Mouse (Mus musculus): ENCODE measurements around the gene Smc6.

Smc6 gene

GRCm38 (mm10) chr12:11265382-11266281 lies at the start of gene Smc6, which contains the start of gene Gen1:
Gene Smc6 (plus strand): TSS chr12:11265886.
Gene Gen1 (minus strand): TSS chr12:11265801.
- DNase-seq (ENCODE audit: low read depth, low spot score) = peak; percentile 98

GRCm38 (mm10) chr12:11216454-11216853 lies 49.2 kb upstream of the Smc6 start:
- no peak for DNase-seq (ENCODE audit: low read depth, low spot score)

- DNase-seq (ENCODE audit: low read depth, low spot score) = no peak
Measured at GRCm38 (mm10) chr12:11217726-11218250, 47.9 kb upstream of the Smc6 start.

GRCm38 (mm10) chr12:11221524-11222330 lies 44.0 kb upstream of the Smc6 start:
- peak; percentile 28 for DNase-seq (ENCODE audit: low read depth, low spot score)

GRCm38 (mm10) chr12:11222566-11222965 lies 43.1 kb upstream of the Smc6 start:
- no peak for DNase-seq (ENCODE audit: low read depth, low spot score)

- DNase-seq (ENCODE audit: low read depth, low spot score) = no peak
Measured at GRCm38 (mm10) chr12:11223090-11223489, 42.6 kb upstream of the Smc6 start.

GRCm38 (mm10) chr12:11224722-11225121 lies 41.0 kb upstream of the Smc6 start:
- no peak for DNase-seq (ENCODE audit: low read depth, low spot score)

- DNase-seq (ENCODE audit: low read depth, low spot score) = no peak
Measured at GRCm38 (mm10) chr12:11226123-11226522, 39.6 kb upstream of the Smc6 start.

- no peak for DNase-seq (ENCODE audit: low read depth, low spot score)
Measured at GRCm38 (mm10) chr12:11226529-11227268, 39.0 kb upstream of the Smc6 start.

- DNase-seq (ENCODE audit: low read depth, low spot score) = no peak
Measured at GRCm38 (mm10) chr12:11230267-11230666, 35.4 kb upstream of the Smc6 start.

- DNase-seq (ENCODE audit: low read depth, low spot score) = no peak
Measured at GRCm38 (mm10) chr12:11235996-11236395, 29.7 kb upstream of the Smc6 start.

- no peak for DNase-seq (ENCODE audit: low read depth, low spot score)
Measured at GRCm38 (mm10) chr12:11247460-11247859, 18.2 kb upstream of the Smc6 start.

GRCm38 (mm10) chr12:11250322-11250721 lies 15.4 kb upstream of the Smc6 start:
- DNase-seq (ENCODE audit: low read depth, low spot score) = no peak

- DNase-seq (ENCODE audit: low read depth, low spot score) = no peak
Measured at GRCm38 (mm10) chr12:11264895-11265294, 791 bp upstream of the Smc6 start.

GRCm38 (mm10) chr12:11266282-11266985 lies 748 bp downstream of the Smc6 start:
- peak; percentile 29 for DNase-seq (ENCODE audit: low read depth, low spot score)

- DNase-seq (ENCODE audit: low read depth, low spot score) = peak; percentile 4
Measured at GRCm38 (mm10) chr12:11267030-11267429, 1.3 kb downstream of the Smc6 start.

GRCm38 (mm10) chr12:11272568-11272967 lies 6.9 kb downstream of the Smc6 start:
- DNase-seq (ENCODE audit: low read depth, low spot score) = no peak

GRCm38 (mm10) chr12:11273185-11273584 lies 7.5 kb downstream of the Smc6 start:
- no peak for DNase-seq (ENCODE audit: low read depth, low spot score)

- no peak for DNase-seq (ENCODE audit: low read depth, low spot score)
Measured at GRCm38 (mm10) chr12:11276632-11277031, 10.9 kb downstream of the Smc6 start.

- no peak for DNase-seq (ENCODE audit: low read depth, low spot score)
Measured at GRCm38 (mm10) chr12:11277207-11277606, 11.5 kb downstream of the Smc6 start.

GRCm38 (mm10) chr12:11279886-11280285 lies 14.2 kb downstream of the Smc6 start:
- no peak for DNase-seq (ENCODE audit: low read depth, low spot score)

All from brain, adult 2 months (tissue).